Mouse (Mus musculus) heart, embryonic 14.5 days (tissue): ENCODE results near the gene Sh3rf3. TPM values are rescaled to one million over a fixed set of nuclear protein-coding genes. Genes with fewer than 3 reads are reported as not detected.

Source experiments
- ATAC-seq: fragments of 200-750 bp; cut with Nextera tagmentation; 2 replicates; pipeline ENCODE4 v1.8.0; 2017; ENCODE audit warnings: low read depth, moderate TSS enrichment; ENCODE audit not compliant: insufficient number of reproducible peaks, insufficient read depth, low FRiP score
- H3K27ac ChIP-seq, 2 experiments: fragments of 200-500 bp in 1 of 2; fragments of 300-500 bp in 1 of 2; sonication (generic) in 1 of 2; replicated peaks in 1 of 2; 2 replicates each; pipeline ENCODE4 v1.5.1; 2012 to 2014; ENCODE audit warnings: low read depth in 2 of 2, low read length in 2 of 2, control low read depth in 1 of 2, mild to moderate bottlenecking in 1 of 2, mixed read lengths in 1 of 2; ENCODE audit not compliant: control insufficient read depth in 1 of 2, insufficient read depth in 1 of 2
- H3K27me3 ChIP-seq: fragments of 300-500 bp; sonication (generic); 2 replicates; pipeline ENCODE4 v1.6.1; 2014; ENCODE audit warnings: mild to moderate bottlenecking, low read length, control low read depth; ENCODE audit not compliant: control insufficient read depth, insufficient read depth
- H3K36me3 ChIP-seq: fragments of 300-500 bp; sonication (generic); 2 replicates; pipeline ENCODE4 v1.6.1; 2014; ENCODE audit warnings: mild to moderate bottlenecking, control low read depth, low read length, mixed read lengths; ENCODE audit not compliant: control insufficient read depth, insufficient read depth
- H3K4me1 ChIP-seq, 2 experiments: fragments of 200-500 bp in 1 of 2; fragments of 300-500 bp in 1 of 2; sonication (generic) in 1 of 2; 2 replicates each; pipeline ENCODE4 v1.6.1; 2012 to 2014; ENCODE audit warnings: low read length in 2 of 2, control low read depth in 1 of 2, mixed read lengths in 1 of 2; ENCODE audit not compliant: control insufficient read depth in 2 of 2, insufficient read depth in 2 of 2
- H3K4me2 ChIP-seq: fragments of 300-500 bp; sonication (generic); 2 replicates; pipeline ENCODE4 v1.6.1; 2014; ENCODE audit warnings: mild to moderate bottlenecking, low read length
- H3K4me3 ChIP-seq, 2 experiments: fragments of 200-500 bp in 1 of 2; fragments of 300-500 bp in 1 of 2; sonication (generic) in 1 of 2; 2 replicates each; pipeline ENCODE4 v1.5.1; 2012 to 2014; ENCODE audit warnings: low read length in 2 of 2, mild to moderate bottlenecking in 2 of 2, control low read depth in 1 of 2, low read depth in 1 of 2, moderate library complexity in 1 of 2; ENCODE audit not compliant: control insufficient read depth in 1 of 2, insufficient read depth in 1 of 2
- H3K9ac ChIP-seq: fragments of 300-500 bp; sonication (generic); 2 replicates; pipeline ENCODE4 v1.6.1; 2014; ENCODE audit warnings: mild to moderate bottlenecking, low read length
- H3K9me3 ChIP-seq: fragments of 300-500 bp; sonication (generic); 2 replicates; pipeline ENCODE4 v1.6.1; 2016; ENCODE audit warnings: low read length, control low read depth; ENCODE audit not compliant: control insufficient read depth
- WGBS: fragments of 180-500 bp; shearing (Covaris S2); extraction: QIAGEN DNeasy Blood & Tissue Kit; methylation state at CpG from one replicate; pipeline ENCODE4 v1.1.7; 2014; 5-methylcytosine and 5-hydroxymethylcytosine counted together
- polyA plus RNA-seq: library from polyadenylated mRNA; unstranded; fragments of >200 nt; fragmentation: Nextera tagmentation; extraction: Ambion mirVana; gene quantifications from 2 replicates; pipeline ENCODE4 v1.2.1, GENCODE M21; 2014

Gene Sh3rf3
- polyA plus RNA-seq, 1 experiment from 2014 or later = 0.65 TPM

DNA sequence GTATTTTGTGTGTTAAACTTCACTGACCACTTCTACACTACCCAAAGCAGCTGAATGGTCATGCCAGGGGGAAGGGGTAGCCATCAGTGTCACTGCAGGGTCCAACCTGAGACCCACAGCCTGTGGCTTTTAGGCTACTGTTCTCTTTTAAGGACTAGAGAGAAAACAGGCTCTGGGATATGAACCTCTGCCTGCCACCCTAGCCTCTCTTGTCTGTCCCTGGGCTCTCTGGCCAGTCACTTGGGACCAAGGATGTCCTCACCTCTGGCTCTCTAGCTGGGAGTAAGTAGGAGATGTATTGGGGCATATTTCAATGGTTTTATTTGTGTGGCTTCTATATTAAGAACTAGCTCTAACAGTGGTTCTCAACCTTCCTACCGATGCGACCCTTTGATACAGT lies 306.7 kb downstream of the Sh3rf3 start:
- Histone ChIP-seq H3K9me3 (no peaks in the 10 kb centered on the region), H3K36me3 (no peaks in the 10 kb centered on the region), H3K4me3 (no peak overlapping the region), H3K4me1 (peaks cover 2 to 7% of the 10 kb centered on the region in 2 experiments; a peak in 3 of 4 replicates), H3K27ac (no peak overlapping the region), H3K27me3 (no peaks in the 10 kb centered on the region), H3K4me2 (no peak overlapping the region), H3K9ac (no peak overlapping the region)
- ATAC-seq = no peak
- 89% methylated on average over 2 of the region's 2 CpGs for WGBS

- WGBS = 88% methylated on average over 2 of the region's 2 CpGs
- H3K9me3 ChIP-seq = no peaks in the 10 kb centered on the region
- H3K9ac ChIP-seq = no peak overlapping the region
- peaks cover 2 to 4% of the 10 kb centered on the region in 2 experiments; a peak in 2 of 4 replicates for H3K4me1 ChIP-seq
- no peak overlapping the region for H3K27ac ChIP-seq
- no peak overlapping the region for H3K4me2 ChIP-seq
- ATAC-seq = no peak
- H3K36me3 ChIP-seq = no peaks in the 10 kb centered on the region
- H3K27me3 ChIP-seq = no peaks in the 10 kb centered on the region
- no peak overlapping the region for H3K4me3 ChIP-seq
Measured at GRCm38 (mm10) chr10:59125497-59125896, 312.3 kb downstream of the Sh3rf3 start.

DNA sequence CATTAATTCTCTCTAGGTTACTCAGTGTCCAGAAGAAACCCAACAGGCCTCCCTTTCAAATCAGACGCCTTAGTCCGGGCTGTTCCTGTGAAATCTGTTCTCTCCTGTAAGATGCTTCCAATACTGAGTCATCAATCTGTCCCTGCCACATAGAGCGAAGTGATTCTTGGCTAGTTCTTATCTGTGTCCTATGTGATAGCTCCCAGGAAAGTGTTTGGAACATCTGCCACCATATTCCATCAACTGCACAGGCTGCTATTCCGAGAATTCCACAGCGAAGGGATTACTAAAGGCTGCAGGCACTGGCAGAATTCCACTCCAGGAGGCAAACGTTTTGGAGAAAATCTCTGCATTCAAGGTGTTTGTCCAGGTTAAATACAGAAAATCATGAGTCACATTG lies 314.5 kb downstream of the Sh3rf3 start:
- ATAC-seq = no peak
- no peaks in the 10 kb centered on the region for H3K9me3 ChIP-seq
- no peaks in the 10 kb centered on the region for H3K36me3 ChIP-seq
- peaks cover 11 to 14% of the 10 kb centered on the region in 2 experiments for H3K4me1 ChIP-seq
- H3K4me2 ChIP-seq = no peak overlapping the region
- no peak overlapping the region for H3K4me3 ChIP-seq
- no peak overlapping the region for H3K27ac ChIP-seq
- 29% methylated on average over 6 of the region's 6 CpGs for WGBS
- no peaks in the 10 kb centered on the region for H3K27me3 ChIP-seq
- H3K9ac ChIP-seq = no peak overlapping the region

- H3K9me3 ChIP-seq = no peaks in the 10 kb centered on the region
- H3K4me3 ChIP-seq = no peak overlapping the region
- WGBS = 63% methylated on average over 20 of the region's 20 CpGs
- 0 out of 4 replicates have a peak overlapping the region, but pooled peaks of 1 of the 2 experiments have one; percentile 7 for H3K27ac ChIP-seq
- no peak for ATAC-seq
- no peak overlapping the region for H3K4me2 ChIP-seq
- no peak overlapping the region for H3K9ac ChIP-seq
- H3K4me1 ChIP-seq = peaks cover 22 to 31% of the 10 kb centered on the region in 2 experiments
- H3K27me3 ChIP-seq = no peaks in the 10 kb centered on the region
- no peaks in the 10 kb centered on the region for H3K36me3 ChIP-seq
Measured at GRCm38 (mm10) chr10:59131926-59132628, 318.9 kb downstream of the Sh3rf3 start.

DNA sequence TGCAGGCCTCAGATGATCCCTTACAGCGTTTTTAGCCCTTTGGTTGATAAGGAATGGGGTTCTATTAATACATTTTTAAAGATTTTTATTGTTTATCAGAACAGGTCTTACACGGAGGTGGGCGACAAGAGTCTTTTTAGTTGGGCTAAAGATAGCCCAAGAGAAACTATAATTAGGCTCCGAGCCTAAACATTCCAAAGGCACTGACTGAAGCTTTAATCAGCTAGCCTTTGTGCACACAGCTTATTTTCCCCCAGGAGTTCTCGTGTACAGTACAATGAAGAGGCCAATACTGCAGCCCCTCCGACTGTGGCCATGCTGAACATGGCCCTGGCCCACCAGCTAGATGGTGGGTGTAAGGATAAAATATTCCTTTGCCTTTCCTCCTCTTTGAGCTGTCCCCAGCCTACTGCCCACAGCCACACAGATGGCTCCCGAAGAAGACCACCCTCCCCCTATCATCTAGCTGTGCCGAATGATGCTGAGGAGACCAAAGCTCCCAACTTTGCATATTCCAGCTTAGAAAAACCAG lies 320.4 kb downstream of the Sh3rf3 start:
- Histone ChIP-seq H3K9ac (no peak overlapping the region), H3K4me1 (peaks cover 21 to 29% of the 10 kb centered on the region in 2 experiments), H3K36me3 (no peaks in the 10 kb centered on the region), H3K27me3 (no peaks in the 10 kb centered on the region), H3K9me3 (no peaks in the 10 kb centered on the region), H3K4me2 (peak overlapping the region; percentile 38), H3K27ac (peak overlapping the region; percentile 82 to 85), H3K4me3 (no peak overlapping the region)
- ATAC-seq = no peak
- WGBS = 23% methylated on average over 8 of the region's 8 CpGs

DNA sequence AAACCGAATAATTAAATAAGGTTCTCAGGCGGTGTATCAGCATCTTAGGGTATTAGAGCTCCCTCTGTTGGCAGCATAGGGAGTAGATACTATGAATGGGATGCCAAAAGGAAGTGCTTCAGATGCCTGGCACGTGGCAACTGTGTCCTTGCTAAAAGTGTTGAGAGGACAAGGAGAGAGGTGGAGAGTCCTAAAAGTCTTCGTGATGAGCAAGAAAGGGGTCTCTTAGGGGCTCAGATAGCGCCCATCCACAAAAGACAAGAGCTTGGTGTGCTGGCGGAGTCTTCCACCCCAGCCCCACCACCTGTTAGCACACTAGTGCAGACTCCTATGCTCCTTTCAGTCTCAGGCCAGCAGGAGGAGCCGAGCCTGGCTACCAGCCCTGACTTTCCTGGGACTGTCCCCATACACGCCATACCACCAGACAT lies 336.8 kb downstream of the Sh3rf3 start:
- Histone ChIP-seq H3K4me3 (no peak overlapping the region), H3K4me1 (peaks cover 2 to 4% of the 10 kb centered on the region in 2 experiments; a peak in 1 of 4 replicates), H3K9me3 (no peaks in the 10 kb centered on the region), H3K4me2 (peak overlapping the region; percentile 31; the same call in 1 of the 2 replicates), H3K36me3 (no peaks in the 10 kb centered on the region), H3K27ac (no peak overlapping the region), H3K27me3 (no peaks in the 10 kb centered on the region), H3K9ac (no peak overlapping the region)
- 14% methylated on average over 8 of the region's 8 CpGs for WGBS
- ATAC-seq = no peak

DNA sequence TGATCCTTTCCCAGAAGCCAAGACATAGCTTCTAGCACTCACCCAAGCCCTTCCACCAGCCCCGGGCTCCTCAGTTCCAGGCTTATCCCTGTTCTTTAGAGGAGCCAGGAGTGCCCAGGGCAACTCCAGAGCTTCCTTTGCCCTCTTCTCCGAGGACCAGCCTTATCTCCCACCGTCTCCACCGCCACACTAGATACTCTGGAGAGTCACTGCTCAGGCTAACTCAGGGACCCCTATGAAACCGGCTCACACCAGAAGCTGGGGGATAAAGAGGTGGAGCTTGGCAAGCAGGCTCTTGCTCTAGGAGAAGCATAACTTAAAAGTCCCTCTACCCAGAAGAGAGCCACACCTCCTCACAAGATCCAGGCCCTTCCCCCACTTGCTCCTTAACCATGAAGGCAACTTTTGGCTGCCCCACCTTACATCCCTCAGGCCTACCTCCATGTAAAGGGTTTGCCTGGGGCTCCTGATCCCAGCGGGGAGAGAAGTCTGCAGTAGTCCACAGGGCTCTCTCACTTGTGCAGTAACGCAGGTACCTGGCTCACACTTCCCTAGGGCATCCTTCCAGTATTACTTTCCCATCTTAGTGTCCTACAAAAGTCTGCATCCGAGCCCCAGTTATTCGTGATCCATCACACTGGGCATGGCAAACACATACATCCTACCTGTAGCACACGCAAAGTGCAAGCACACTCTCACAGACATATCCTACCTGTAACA lies 337.9 kb downstream of the Sh3rf3 start:
- ATAC-seq = no peak
- H3K4me3 ChIP-seq = no peak overlapping the region
- WGBS = 70% methylated on average over 10 of the region's 10 CpGs
- peaks cover 2 to 4% of the 10 kb centered on the region in 2 experiments; a peak in 1 of 4 replicates for H3K4me1 ChIP-seq
- H3K27ac ChIP-seq = no peak overlapping the region
- H3K4me2 ChIP-seq = no peak overlapping the region
- H3K36me3 ChIP-seq = no peaks in the 10 kb centered on the region
- H3K27me3 ChIP-seq = no peaks in the 10 kb centered on the region
- H3K9ac ChIP-seq = no peak overlapping the region
- H3K9me3 ChIP-seq = no peaks in the 10 kb centered on the region
